ENCODE assay signal across 8 mouse cellular contexts in the genomic region with DNA sequence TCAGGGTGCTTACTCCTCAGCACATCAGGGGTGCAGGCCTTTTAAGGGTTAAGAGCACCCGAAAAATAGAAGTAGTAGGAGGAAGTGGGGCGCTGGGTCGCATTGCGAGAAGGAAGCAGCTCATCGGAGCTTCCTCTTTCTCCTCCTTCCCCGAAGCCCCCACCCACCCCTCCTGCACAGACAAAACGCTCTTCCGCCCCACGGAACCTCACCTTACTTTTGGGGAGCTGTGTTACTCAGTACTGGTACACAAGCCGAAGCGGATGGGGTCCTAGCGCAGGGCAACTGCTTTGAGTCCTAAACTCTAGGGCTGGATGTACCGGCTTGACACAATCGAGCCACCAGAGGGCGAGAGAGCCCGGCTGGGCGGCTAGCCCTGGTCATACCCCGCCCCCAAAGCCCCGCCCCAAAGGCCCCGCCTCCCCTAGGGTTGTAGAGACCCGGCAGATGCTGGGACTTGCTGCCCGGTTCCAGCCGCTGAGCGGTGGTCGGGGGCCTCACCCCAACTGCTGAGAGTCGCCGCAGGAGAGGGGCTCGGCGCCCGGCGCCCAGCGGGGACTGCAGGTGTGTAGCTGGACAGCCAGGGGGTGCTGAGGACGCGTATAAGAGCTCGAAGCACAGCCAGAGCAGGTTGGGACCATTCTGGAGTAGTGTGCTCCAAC. TPM values are rescaled to one million over a fixed set of nuclear protein-coding genes. Genes with fewer than 3 reads are reported as not detected.
DNase-seq lines count a peak whose midpoint lies in the region; ATAC-seq and TF ChIP-seq lines count a peak whose summit lies in the region.

A gene (plus strand): TSS at position 423 of the 662 bp plus-strand sequence.

- H3K9ac ChIP-seq in forebrain, embryonic 15.5 days (replicated peaks): no peak within 1 kb of the TSS
- H3K9ac ChIP-seq in lung, embryonic 15.5 days: peak within 1 kb of the TSS; percentile 42

- 9% methylated on average over 35 of the region's 35 CpGs for WGBS in forebrain, embryonic 15.5 days
- WGBS in lung, embryonic 15.5 days: 6% methylated on average over 35 of the region's 35 CpGs
- 3% methylated on average over 35 of the region's 35 CpGs for WGBS in olfactory bulb, adult 2 months

- no peaks in the 10 kb centered on the region for H3K9me3 ChIP-seq in forebrain, embryonic 15.5 days
- H3K9me3 ChIP-seq in lung, embryonic 15.5 days: no peaks in the 10 kb centered on the region

- intact Hi-C loops in heart, postnatal 25 days (cut with DNase I): loop anchor here (5.0 kb wide), 1 partner anchor 50 kb away; no protein-coding TSS in a partner anchor

- H3K27me3 ChIP-seq in forebrain, embryonic 15.5 days: 0 out of 2 replicates have a peak, but pooled peaks cover 4% of the 10 kb centered on the region
- peaks cover 27% of the 10 kb centered on the region for H3K27me3 ChIP-seq in lung, embryonic 15.5 days

- no peak for TF ChIP-seq POLR2A in olfactory bulb, adult 2 months (IDR thresholded peaks at IDR 0.05; ENCODE audit: insufficient read depth, low read depth, low read length)

- DNase-seq in brain, adult 2 months (ENCODE audit: low read depth, low spot score): peak; percentile 58
- peak; percentile 44 for DNase-seq in heart, postnatal 25 days (ENCODE audit: low spot score)
- DNase-seq in layer of hippocampus, adult 18-20 months (ENCODE audit: low spot score in 2 of 2): peak; percentile 13 to 67
- peak; percentile 84 to 90 for DNase-seq in thymus, adult 18-20 months

- no peaks in the 10 kb centered on the region for H3K36me3 ChIP-seq in forebrain, embryonic 15.5 days
- no peaks in the 10 kb centered on the region for H3K36me3 ChIP-seq in lung, embryonic 15.5 days

- peaks cover 8% of the 10 kb centered on the region; the same call in 1 of the 2 replicates for H3K4me1 ChIP-seq in forebrain, embryonic 15.5 days
- peaks cover 15% of the 10 kb centered on the region for H3K4me1 ChIP-seq in lung, embryonic 15.5 days
- peaks cover 3% of the 10 kb centered on the region; the same call in 1 of the 2 replicates for H3K4me1 ChIP-seq in olfactory bulb, adult 2 months (ENCODE audit: control insufficient read depth, insufficient read depth, low read length)

- H3K27ac ChIP-seq in forebrain, embryonic 15.5 days (replicated peaks): no peak within 1 kb of the TSS
- H3K27ac ChIP-seq in lung, embryonic 15.5 days: no peak within 1 kb of the TSS
- H3K27ac ChIP-seq in olfactory bulb, adult 2 months (ENCODE audit: insufficient read depth, low read depth, low read length): no peak within 1 kb of the TSS

- peak within 1 kb of the TSS; percentile 35 for H3K4me3 ChIP-seq in forebrain, embryonic 15.5 days
- H3K4me3 ChIP-seq in lung, embryonic 15.5 days: peak within 1 kb of the TSS; percentile 40
- peak within 1 kb of the TSS; percentile 35 for H3K4me3 ChIP-seq in olfactory bulb, adult 2 months (ENCODE audit: insufficient read depth, low read depth, low read length)

- H3K4me2 ChIP-seq in forebrain, embryonic 15.5 days (replicated peaks): peak within 1 kb of the TSS; percentile 50
- H3K4me2 ChIP-seq in lung, embryonic 15.5 days: peak within 1 kb of the TSS; percentile 66

- TF ChIP-seq CTCF in olfactory bulb, adult 2 months (IDR thresholded peaks at IDR 0.05; ENCODE audit: insufficient read depth, low read depth, low read length): no peak

- ATAC-seq in CD4-positive, CD25-positive, alpha-beta regulatory T cell, adult 4 months: peak; percentile 74
- peak; percentile 84 for ATAC-seq in forebrain, embryonic 15.5 days (replicated peaks)
- ATAC-seq in lung, embryonic 15.5 days (ENCODE audit: borderline replicate concordance, extremely low read depth, low FRiP score, low TSS enrichment): peak; percentile 90

RNA-seq across cellular contexts. Expression of the gene that starts here (rescaled TPM):
- polyA plus RNA-seq in CD4-positive, CD25-positive, alpha-beta regulatory T cell, adult 4 months (2017; shearing (Covaris generic)): 10 to 100 TPM; 17.9 to 26.3 TPM
- 0.11 and 0.20 TPM in 2 replicates for polyA plus RNA-seq in forebrain, embryonic 15.5 days (2015; fragmentation: Nextera tagmentation; extraction: Ambion mirVana)
- 1 to 10 TPM in 1 of 2 experiments, under 1 TPM in 1; 0.70 to 1.1 TPM for total RNA-seq in heart, postnatal 25 days (2021)
- total RNA-seq in layer of hippocampus, adult 18-20 months (2021): 1 to 10 TPM; 2.4 to 2.8 TPM
- 0.18 and 0.71 TPM in 2 replicates for polyA plus RNA-seq in lung, embryonic 15.5 days (2015; fragmentation: Nextera tagmentation; extraction: Ambion mirVana)
- polyA plus RNA-seq in olfactory bulb, adult 2 months (2012; ENCODE audit: insufficient read depth, insufficient read length, low replicate concordance, missing spikeins): not detected in 2 replicates

Comparison
In these comparisons a context has a peak if more than half of its experiments do, and no peak if none do; other contexts are left out.
1. RNA of the gene that starts here (polyA plus RNA-seq): 17.9 to 26.3 TPM in CD4-positive, CD25-positive, alpha-beta regulatory T cell, adult 4 months; 0.18 to 0.71 TPM in lung, embryonic 15.5 days, 0.11 to 0.20 TPM in forebrain, embryonic 15.5 days and not detected in olfactory bulb, adult 2 months; every median in the first group is over 10 times any median in the second.
2. Peak in ATAC-seq, H3K4me3 ChIP-seq and H3K4me2 ChIP-seq in forebrain, embryonic 15.5 days; RNA of the gene not detected or under 1 TPM.
3. Peak in ATAC-seq, H3K4me3 ChIP-seq, H3K9ac ChIP-seq and H3K4me2 ChIP-seq in lung, embryonic 15.5 days; RNA of the gene not detected or under 1 TPM.
4. Peak in every context shown above with its lines, with median percentiles within 50 percentile points of each other: ATAC-seq, DNase-seq and H3K4me3 ChIP-seq.